Mouse (Mus musculus): ENCODE measurements around the gene Cherp. TPM values are rescaled to one million over a fixed set of nuclear protein-coding genes. Genes with fewer than 3 reads are reported as not detected.

Cherp gene
- total and polyA plus RNA-seq, 3 experiments = 16.2 to 303 (median 142) TPM

DNA sequence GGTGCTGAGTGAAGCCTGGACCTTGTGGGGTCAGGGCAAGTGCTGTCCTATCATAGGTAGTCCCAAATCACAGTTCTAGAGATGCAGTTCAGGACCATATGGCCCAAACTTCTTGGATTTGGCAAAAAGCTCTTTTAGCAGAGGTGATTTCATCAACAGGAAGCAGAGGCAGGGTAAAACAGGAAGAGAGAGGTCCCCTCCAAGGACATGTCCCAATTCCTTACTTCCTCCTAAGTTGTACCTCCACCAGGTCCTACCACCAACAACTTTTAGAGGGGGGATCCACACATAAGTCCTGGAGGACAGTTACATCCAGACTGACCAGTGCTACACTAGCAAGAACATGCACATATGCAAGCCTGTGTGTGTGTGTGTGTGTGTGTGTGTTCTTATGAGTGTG lies 12.0 kb upstream of the Cherp start:
- TF ChIP-seq GATA2 (IDR thresholded peaks at IDR 0.05; ENCODE audit: borderline replicate concordance, low read depth, low read length) = no peak
- TF ChIP-seq POLR2AphosphoS5 (IDR thresholded peaks at IDR 0.05; ENCODE audit: insufficient replicate concordance, low read depth, low read length) = no peak
- TF ChIP-seq TAL1 (conservative IDR thresholded peaks at IDR 0.05; ENCODE audit: low read depth, low read length) = no peak
- no peak for TF ChIP-seq GATA1 (IDR thresholded peaks at IDR 0.05; ENCODE audit: borderline replicate concordance, low read length)
- TF ChIP-seq CTCF (IDR thresholded peaks at IDR 0.05; ENCODE audit: low read depth, low read length) = no peak
- Histone ChIP-seq H3K27me3 (ENCODE audit: insufficient read depth, low read length) (no peaks in the 10 kb centered on the region), H3K4me3 (ENCODE audit: low read depth, low read length) (no peak overlapping the region), H3K9me3 (replicated peaks) (no peaks in the 10 kb centered on the region), H3K4me1 (ENCODE audit: insufficient read depth, low read depth, low read length) (peaks cover 50% of the 10 kb centered on the region), H3K36me3 (replicated peaks) (peaks cover 93% of the 10 kb centered on the region)
- DNase-seq (ENCODE audit: low spot score) (no peak), ATAC-seq (ENCODE audit: extremely low read depth, insufficient number of reproducible peaks, low FRiP score, poor library complexity, severe bottlenecking) (no peak)

DNA sequence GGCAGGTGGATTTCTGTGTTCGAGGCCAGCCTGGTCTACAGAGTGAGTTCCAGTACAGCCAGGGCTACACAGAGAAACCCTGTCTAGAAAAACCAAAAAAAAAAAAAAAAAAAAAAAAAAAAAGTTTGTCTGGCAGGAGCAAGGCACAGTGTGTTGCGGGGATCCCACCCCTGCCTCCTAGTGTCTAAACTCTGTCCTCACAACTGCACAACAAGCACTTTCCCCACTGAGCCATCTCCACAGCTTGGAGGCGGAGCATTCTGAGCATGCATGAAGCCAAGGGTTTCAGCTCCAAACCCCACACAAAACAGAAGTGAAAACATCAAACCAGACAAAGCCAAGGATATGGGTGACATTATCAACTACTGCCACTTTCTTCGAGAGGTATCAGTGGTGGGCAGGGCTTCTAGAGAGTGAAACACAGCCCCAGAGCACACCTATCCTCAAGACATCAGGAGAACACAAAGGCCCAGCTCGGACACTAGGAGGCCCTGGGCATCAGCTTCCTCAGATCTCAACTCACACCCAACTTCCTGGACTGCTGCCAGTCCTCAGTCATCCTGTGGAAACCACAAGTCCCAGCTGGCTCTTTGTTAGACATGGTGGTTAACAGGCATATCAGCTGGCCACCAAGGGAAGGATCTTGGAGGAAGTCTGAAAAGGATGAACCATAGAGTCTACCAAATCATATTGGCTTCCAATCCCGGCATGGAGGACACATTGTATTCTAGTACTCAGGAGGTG lies 10.6 kb upstream of the Cherp start:
- peaks cover 37% of the 10 kb centered on the region for H3K4me1 ChIP-seq (ENCODE audit: insufficient read depth, low read depth, low read length)
- TF ChIP-seq GATA1 (IDR thresholded peaks at IDR 0.05; ENCODE audit: borderline replicate concordance, low read length) (no peak), TAL1 (conservative IDR thresholded peaks at IDR 0.05; ENCODE audit: low read depth, low read length) (no peak), POLR2AphosphoS5 (IDR thresholded peaks at IDR 0.05; ENCODE audit: insufficient replicate concordance, low read depth, low read length) (no peak), GATA2 (IDR thresholded peaks at IDR 0.05; ENCODE audit: borderline replicate concordance, low read depth, low read length) (no peak), CTCF (IDR thresholded peaks at IDR 0.05; ENCODE audit: low read depth, low read length) (no peak)
- DNase-seq (ENCODE audit: low spot score) = no peak
- H3K4me3 ChIP-seq (ENCODE audit: low read depth, low read length) = no peak overlapping the region
- peaks cover 98% of the 10 kb centered on the region for H3K36me3 ChIP-seq (replicated peaks)
- no peak for ATAC-seq (ENCODE audit: extremely low read depth, insufficient number of reproducible peaks, low FRiP score, poor library complexity, severe bottlenecking)
- no peaks in the 10 kb centered on the region for H3K9me3 ChIP-seq (replicated peaks)
- no peaks in the 10 kb centered on the region for H3K27me3 ChIP-seq (ENCODE audit: insufficient read depth, low read length)

- Histone ChIP-seq H3K36me3 (replicated peaks) (peaks cover 82% of the 10 kb centered on the region), H3K4me1 (ENCODE audit: insufficient read depth, low read depth, low read length) (peaks cover 57% of the 10 kb centered on the region), H3K9me3 (replicated peaks) (no peaks in the 10 kb centered on the region), H3K4me3 (ENCODE audit: low read depth, low read length) (no peak overlapping the region), H3K27me3 (ENCODE audit: insufficient read depth, low read length) (no peaks in the 10 kb centered on the region)
- no peak for TF ChIP-seq CTCF (IDR thresholded peaks at IDR 0.05; ENCODE audit: low read depth, low read length)
- TF ChIP-seq POLR2AphosphoS5 (IDR thresholded peaks at IDR 0.05; ENCODE audit: insufficient replicate concordance, low read depth, low read length) = no peak
- no peak for TF ChIP-seq TAL1 (conservative IDR thresholded peaks at IDR 0.05; ENCODE audit: low read depth, low read length)
- TF ChIP-seq GATA2 (IDR thresholded peaks at IDR 0.05; ENCODE audit: borderline replicate concordance, low read depth, low read length) = no peak
- TF ChIP-seq GATA1 (IDR thresholded peaks at IDR 0.05; ENCODE audit: borderline replicate concordance, low read length) = no peak
- no peak for ATAC-seq (ENCODE audit: extremely low read depth, insufficient number of reproducible peaks, low FRiP score, poor library complexity, severe bottlenecking)
- no peak for DNase-seq (ENCODE audit: low spot score)
Observed at GRCm38 (mm10) chr8:72470684-72471083, 4.3 kb downstream of the Cherp start.

- H3K27me3 ChIP-seq (ENCODE audit: insufficient read depth, low read length) = no peaks in the 10 kb centered on the region
- DNase-seq (ENCODE audit: low spot score) (no peak), ATAC-seq (ENCODE audit: extremely low read depth, insufficient number of reproducible peaks, low FRiP score, poor library complexity, severe bottlenecking) (no peak)
- no peaks in the 10 kb centered on the region for H3K9me3 ChIP-seq (replicated peaks)
- peaks cover 55% of the 10 kb centered on the region for H3K4me1 ChIP-seq (ENCODE audit: insufficient read depth, low read depth, low read length)
- no peak overlapping the region for H3K4me3 ChIP-seq (ENCODE audit: low read depth, low read length)
- TF ChIP-seq CTCF (IDR thresholded peaks at IDR 0.05; ENCODE audit: low read depth, low read length) = no peak
- no peak for TF ChIP-seq GATA1 (IDR thresholded peaks at IDR 0.05; ENCODE audit: borderline replicate concordance, low read length)
- no peak for TF ChIP-seq TAL1 (conservative IDR thresholded peaks at IDR 0.05; ENCODE audit: low read depth, low read length)
- TF ChIP-seq GATA2 (IDR thresholded peaks at IDR 0.05; ENCODE audit: borderline replicate concordance, low read depth, low read length) = no peak
- no peak for TF ChIP-seq POLR2AphosphoS5 (IDR thresholded peaks at IDR 0.05; ENCODE audit: insufficient replicate concordance, low read depth, low read length)
- H3K36me3 ChIP-seq (replicated peaks) = peaks cover 89% of the 10 kb centered on the region
Observed at GRCm38 (mm10) chr8:72469984-72470383, 5.0 kb downstream of the Cherp start.

GRCm38 (mm10) chr8:72469243-72469642 lies 5.8 kb downstream of the Cherp start:
- Histone ChIP-seq H3K4me1 (ENCODE audit: insufficient read depth, low read depth, low read length) (peaks cover 55% of the 10 kb centered on the region), H3K36me3 (replicated peaks) (peaks cover 94% of the 10 kb centered on the region), H3K9me3 (replicated peaks) (no peaks in the 10 kb centered on the region), H3K4me3 (ENCODE audit: low read depth, low read length) (no peak overlapping the region), H3K27me3 (ENCODE audit: insufficient read depth, low read length) (no peaks in the 10 kb centered on the region)
- ATAC-seq (ENCODE audit: extremely low read depth, insufficient number of reproducible peaks, low FRiP score, poor library complexity, severe bottlenecking) (no peak), DNase-seq (ENCODE audit: low spot score) (no peak)
- TF ChIP-seq POLR2AphosphoS5 (IDR thresholded peaks at IDR 0.05; ENCODE audit: insufficient replicate concordance, low read depth, low read length) (no peak), GATA1 (IDR thresholded peaks at IDR 0.05; ENCODE audit: borderline replicate concordance, low read length) (no peak), CTCF (IDR thresholded peaks at IDR 0.05; ENCODE audit: low read depth, low read length) (no peak), GATA2 (IDR thresholded peaks at IDR 0.05; ENCODE audit: borderline replicate concordance, low read depth, low read length) (no peak), TAL1 (conservative IDR thresholded peaks at IDR 0.05; ENCODE audit: low read depth, low read length) (no peak)

- peaks cover 100% of the 10 kb centered on the region for H3K36me3 ChIP-seq (replicated peaks)
- H3K27me3 ChIP-seq (ENCODE audit: insufficient read depth, low read length) = no peaks in the 10 kb centered on the region
- DNase-seq (ENCODE audit: low spot score) (no peak), ATAC-seq (ENCODE audit: extremely low read depth, insufficient number of reproducible peaks, low FRiP score, poor library complexity, severe bottlenecking) (no peak)
- H3K9me3 ChIP-seq (replicated peaks) = no peaks in the 10 kb centered on the region
- H3K4me1 ChIP-seq (ENCODE audit: insufficient read depth, low read depth, low read length) = peaks cover 35% of the 10 kb centered on the region
- no peak overlapping the region for H3K4me3 ChIP-seq (ENCODE audit: low read depth, low read length)
- TF ChIP-seq TAL1 (conservative IDR thresholded peaks at IDR 0.05; ENCODE audit: low read depth, low read length) (no peak), CTCF (IDR thresholded peaks at IDR 0.05; ENCODE audit: low read depth, low read length) (no peak), POLR2AphosphoS5 (IDR thresholded peaks at IDR 0.05; ENCODE audit: insufficient replicate concordance, low read depth, low read length) (no peak), GATA1 (IDR thresholded peaks at IDR 0.05; ENCODE audit: borderline replicate concordance, low read length) (no peak), GATA2 (IDR thresholded peaks at IDR 0.05; ENCODE audit: borderline replicate concordance, low read depth, low read length) (no peak)
Observed at GRCm38 (mm10) chr8:72464211-72464610, 10.8 kb downstream of the Cherp start.

Data from G1E (cell line).